In genomic region chr7:19378049-19378448, GRCm38 (mm10) we compare ENCODE assay signal across 22 mouse cellular contexts. TPM values are rescaled to one million over a fixed set of nuclear protein-coding genes. Genes with fewer than 3 reads are reported as not detected.
DNase-seq lines count a peak whose midpoint lies in the region; ATAC-seq and TF ChIP-seq lines count a peak whose summit lies in the region.
"Had no signal": no experiment of that assay in that cellular context is flagged by ENCODE, and none has a peak within 500 bp of the region (broad histone marks: within the 10 kb centered on the region; RNA-seq: fewer than 3 reads in every experiment).

No protein-coding gene starts in this region.

- H3K27ac ChIP-seq in heart, embryonic 15.5 days: 0 out of 2 replicates have a peak overlapping the region, but pooled peaks have one; percentile 22
- no peak overlapping the region for H3K27ac ChIP-seq in ES-E14 (ENCODE audit: insufficient read depth, low read depth, low read length, poor library complexity, severe bottlenecking)
- H3K27ac ChIP-seq: embryonic facial prominence, embryonic 12.5 days; forebrain, embryonic 12.5 days; hindbrain, postnatal 0 days; macrophage; stomach, postnatal 0 days had no signal

- ATAC-seq in heart, embryonic 15.5 days (replicated peaks; ENCODE audit: insufficient number of reproducible peaks, insufficient read depth, low FRiP score, low read depth): no peak
- ATAC-seq: hindbrain, postnatal 0 days; intestine, embryonic 16.5 days; liver, postnatal 0 days had no signal

- DNase-seq in heart, postnatal 25 days (ENCODE audit: low spot score): no peak
- peak; percentile 21 for DNase-seq in kidney, adult 11 months
- DNase-seq in kidney, postnatal 4 days: no peak
- DNase-seq in ES-E14 (ENCODE audit: low read depth, low spot score): no peak
- no peak for DNase-seq in adrenal gland, postnatal 10 days
- DNase-seq: adrenal gland, postnatal 14 days; cerebellum, adult 2 months; cerebellum, postnatal 25 days; gastrocnemius, postnatal 36 days; kidney, postnatal 25 days; layer of hippocampus, postnatal 36 days; liver, postnatal 0 days; thymus, adult 2 months had no signal

- intact Hi-C loops in heart, postnatal 25 days (cut with DNase I): no loop called here

- 0 out of 2 replicates have a peak overlapping the region, but pooled peaks have one; percentile 15 for H3K9ac ChIP-seq in heart, embryonic 15.5 days
- H3K9ac ChIP-seq in ES-E14 (ENCODE audit: insufficient read depth, low read depth, low read length, poor library complexity, severe bottlenecking): 0 out of 2 replicates have a peak overlapping the region, but pooled peaks have one; percentile 12
- H3K9ac ChIP-seq: embryonic facial prominence, embryonic 12.5 days; forebrain, embryonic 12.5 days; liver, postnatal 0 days had no signal

- H3K4me3 ChIP-seq in heart, embryonic 15.5 days: no peak overlapping the region
- peak overlapping the region; percentile 72 for H3K4me3 ChIP-seq in E14TG2a.4 (replicated peaks; ENCODE audit: low read length)
- peak overlapping the region; percentile 43 to 48 for H3K4me3 ChIP-seq in ES-E14 (ENCODE audit: insufficient read depth in 1 of 2, low read depth in 1 of 2, low read length in 2 of 2, poor library complexity in 1 of 2, severe bottlenecking in 1 of 2)
- H3K4me3 ChIP-seq: embryonic facial prominence, embryonic 12.5 days; erythroblast, embryonic 14.5 days; forebrain, embryonic 12.5 days had no signal

- H3K4me2 ChIP-seq in heart, embryonic 15.5 days: no peak overlapping the region
- H3K4me2 ChIP-seq: embryonic facial prominence, embryonic 12.5 days; forebrain, embryonic 12.5 days had no signal

- in situ Hi-C loops in ES-E14 (cut with MboI; ENCODE audit: low sequenced_read_pairs in 2 of 2, unreplicated experiment in 2 of 2): no loop called here

- H3K9me3 ChIP-seq in heart, embryonic 15.5 days (replicated peaks): no peaks in the 10 kb centered on the region
- no peaks in the 10 kb centered on the region for H3K9me3 ChIP-seq in E14TG2a.4 (ENCODE audit: low read length)
- H3K9me3 ChIP-seq in ES-E14 (ENCODE audit: control insufficient read depth, insufficient read depth, low read depth, low read length): no peaks in the 10 kb centered on the region
- H3K9me3 ChIP-seq: embryonic facial prominence, embryonic 12.5 days; forebrain, embryonic 12.5 days had no signal

- 46% methylated on average over 8 of the region's 8 CpGs for WGBS in heart, embryonic 15.5 days

- H3K36me3 ChIP-seq in heart, embryonic 15.5 days: peaks cover 39% of the 10 kb centered on the region; the same call in 1 of the 2 replicates
- peaks cover 26% of the 10 kb centered on the region for H3K36me3 ChIP-seq in E14TG2a.4 (ENCODE audit: insufficient read depth, low read length)
- no peaks in the 10 kb centered on the region; the same call in 1 of the 2 replicates for H3K36me3 ChIP-seq in ES-E14 (ENCODE audit: control insufficient read depth, insufficient read depth, low read length, poor library complexity, severe bottlenecking)
- H3K36me3 ChIP-seq: embryonic facial prominence, embryonic 12.5 days had no signal

- H3K4me1 ChIP-seq in heart, embryonic 15.5 days (replicated peaks): peaks cover 16% of the 10 kb centered on the region
- H3K4me1 ChIP-seq in E14TG2a.4 (replicated peaks; ENCODE audit: low read depth, low read length) (peaks cover 54% of the 10 kb centered on the region), ES-E14 (ENCODE audit: control insufficient read depth in 2 of 2, insufficient read depth in 2 of 2, low read length in 2 of 2, poor library complexity in 1 of 2) (peaks cover 0 to 7% of the 10 kb centered on the region in 2 experiments; a peak in 1 of 4 replicates)

- H3K27me3 ChIP-seq in heart, embryonic 15.5 days: no peaks in the 10 kb centered on the region
- H3K27me3 ChIP-seq in E14TG2a.4 (ENCODE audit: insufficient read depth, low read length): no peaks in the 10 kb centered on the region
- H3K27me3 ChIP-seq: embryonic facial prominence, embryonic 12.5 days; forebrain, embryonic 12.5 days had no signal

- no peak for TF ChIP-seq CTCF in E14TG2a.4 (conservative IDR thresholded peaks at IDR 0.05; ENCODE audit: low read length)

TF ChIP-seq in ES-E14, 5 proteins besides CTCF, POLR2A, EP300 and RAD21:
- no peak for TF ChIP-seq ZNF384 (IDR thresholded peaks at IDR 0.05; ENCODE audit: low read depth, low read length)
- TF ChIP-seq ZC3H11A (IDR thresholded peaks at IDR 0.05; ENCODE audit: borderline replicate concordance, low read depth, low read length): no peak
- TF ChIP-seq CHD2 (IDR thresholded peaks at IDR 0.05; ENCODE audit: low read depth, low read length): no peak
- TF ChIP-seq HCFC1 (IDR thresholded peaks at IDR 0.05; ENCODE audit: borderline replicate concordance, insufficient read depth, low read length): no peak
- TF ChIP-seq MAFK (IDR thresholded peaks at IDR 0.05; ENCODE audit: insufficient read depth, low read depth, low read length): no peak

RNA-seq across cellular contexts. Expression of gene Ercc2, which starts 3.8 kb away (rescaled TPM):
- 8.9 and 11.3 TPM in 2 replicates for polyA plus RNA-seq in heart, embryonic 15.5 days (2015; fragmentation: Nextera tagmentation; extraction: Ambion mirVana)
- total RNA-seq in heart, postnatal 25 days (2021): 10 to 100 TPM; 10.8 to 12.6 TPM
- total RNA-seq in ES-E14 (2012; rRNA removed): 38.8 and 62.6 TPM in 2 replicates
- 10 to 100 TPM; 18.8 to 29.0 TPM for total RNA-seq in adrenal gland, postnatal 10 days (2021)

RNA-seq across cellular contexts. Expression of gene Ppp1r13l, which starts 18.5 kb away (rescaled TPM):
- polyA plus RNA-seq in heart, embryonic 15.5 days (2015; fragmentation: Nextera tagmentation; extraction: Ambion mirVana): 13.5 and 14.4 TPM in 2 replicates
- total RNA-seq in heart, postnatal 25 days (2021): 10 to 100 TPM; 36.5 to 40.5 TPM
- total RNA-seq in ES-E14 (2012; rRNA removed): 5.3 and 7.4 TPM in 2 replicates
- total RNA-seq in adrenal gland, postnatal 10 days (2021): 1 to 10 TPM; 5.0 to 6.0 TPM

RNA-seq across cellular contexts. Expression of gene Cd3eap, which starts 18.8 kb away (rescaled TPM):
- polyA plus RNA-seq in heart, embryonic 15.5 days (2015; fragmentation: Nextera tagmentation; extraction: Ambion mirVana): 13.6 and 15.5 TPM in 2 replicates
- 1 to 10 TPM; 9.1 to 9.7 TPM for total RNA-seq in heart, postnatal 25 days (2021)
- total RNA-seq in ES-E14 (2012; rRNA removed): 18.3 and 26.7 TPM in 2 replicates
- 10 to 100 TPM; 11.5 to 11.7 TPM for total RNA-seq in adrenal gland, postnatal 10 days (2021)

RNA-seq across cellular contexts. Expression of gene Klc3, which starts 25.9 kb away (rescaled TPM):
- 3.0 and 4.3 TPM in 2 replicates for polyA plus RNA-seq in heart, embryonic 15.5 days (2015; fragmentation: Nextera tagmentation; extraction: Ambion mirVana)
- total RNA-seq in heart, postnatal 25 days (2021): under 1 TPM; 0.23 to 0.31 TPM
- 10.1 and 19.5 TPM in 2 replicates for total RNA-seq in ES-E14 (2012; rRNA removed)
- 1 to 10 TPM; 1.4 to 1.7 TPM for total RNA-seq in adrenal gland, postnatal 10 days (2021)
- polyA plus RNA-seq: erythroblast, embryonic 14.5 days; macrophage had no signal

RNA-seq across cellular contexts. Expression of gene Ckm, which starts 26.5 kb away (rescaled TPM):
- 1,612 and 2,052 TPM in 2 replicates for polyA plus RNA-seq in heart, embryonic 15.5 days (2015; fragmentation: Nextera tagmentation; extraction: Ambion mirVana)
- 1,000 to 10,000 TPM; 4,463 to 5,048 TPM for total RNA-seq in heart, postnatal 25 days (2021)
- 0.85 and 1.1 TPM in 2 replicates for total RNA-seq in ES-E14 (2012; rRNA removed)
- 100 to 1,000 TPM; 346 to 973 TPM for total RNA-seq in adrenal gland, postnatal 10 days (2021)
- polyA plus RNA-seq: erythroblast, embryonic 14.5 days; forebrain, embryonic 12.5 days; macrophage had no signal
